Mouse (Mus musculus) gastrocnemius, postnatal 10 days (tissue): Measurements from ENCODE around the gene Slc37a2. TPM values are rescaled to one million over a fixed set of nuclear protein-coding genes. Genes with fewer than 3 reads are reported as not detected.
"Not testable (repeated sequence)": the region's sequence is repeated elsewhere in the genome, so short reads cannot be mapped to it uniquely, and the experiment has no call there.

Experiments used
- DNase-seq: peaks from one replicate; pipeline ENCODE4 v3.0.0; 2021; ENCODE audit warnings: mixed read lengths
- long read RNA-seq, 2 experiments: library from polyadenylated mRNA; stranded (forward); transcript quantifications; one replicate each; pipeline ENCODE4 v2.0.0; 2021
- total RNA-seq, 2 experiments: library from RNA; stranded (reverse); gene quantifications; 2 replicates each; pipeline ENCODE4 v1.2.3; 2021

The Slc37a2 gene
- total RNA-seq, result 1 to 10 TPM; 1.8 to 8.8 TPM
- long read RNA-seq, experiment 1, full-length matches to known transcripts, result 10 of 10 reads
- long read RNA-seq, experiment 1, partial matches to known transcripts, result 0 of 10 reads
- long read RNA-seq, experiment 1, other reads (novel, unspliced or antisense), result 0 of 10 reads
- long read RNA-seq, experiment 2, full-length matches to known transcripts, result 3 of 4 reads
- long read RNA-seq, experiment 2, partial matches to known transcripts, result 1 of 4 reads
- long read RNA-seq, experiment 2, other reads (novel, unspliced or antisense), result 0 of 4 reads

DNA sequence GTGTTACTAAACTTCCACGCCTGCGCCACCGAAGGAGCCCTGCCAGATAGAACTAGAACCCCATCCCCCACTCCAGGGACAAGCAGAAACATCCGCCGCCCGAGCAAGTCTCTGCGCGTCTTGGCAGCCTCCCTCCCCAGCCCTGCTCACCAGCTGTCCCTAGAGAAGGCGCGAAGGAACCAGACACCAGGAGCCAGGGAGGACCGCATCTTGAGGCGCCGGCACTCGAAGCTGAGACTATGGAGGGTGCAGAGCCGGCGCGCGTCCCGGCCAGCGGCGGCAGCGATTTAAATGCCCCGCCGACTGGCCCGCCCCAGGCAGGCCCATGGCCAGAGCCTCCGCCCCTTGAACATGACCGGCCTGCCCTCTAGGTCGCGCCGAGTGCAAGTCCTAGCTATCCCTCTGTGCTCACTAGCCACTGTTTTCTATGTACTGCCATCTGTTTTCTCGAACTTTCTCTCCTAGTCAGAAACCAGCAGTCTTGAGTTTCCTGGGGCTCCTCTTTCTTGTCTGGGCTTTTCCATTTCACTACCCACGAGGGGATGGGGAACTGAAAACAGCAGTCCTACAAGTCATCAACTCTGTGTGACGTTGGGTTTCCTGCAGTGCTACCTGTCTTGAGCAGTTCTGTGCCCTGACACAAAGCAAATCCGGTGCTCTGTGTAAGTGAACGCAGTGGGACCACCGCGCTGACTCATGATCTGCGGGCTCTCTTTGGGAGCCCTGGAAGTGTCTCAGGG is at the start of gene Slc37a2:
Gene Slc37a2 (minus strand): TSS at position 590 of the 740 bp plus-strand sequence.
- peak; percentile 62 for DNase-seq

DNA sequence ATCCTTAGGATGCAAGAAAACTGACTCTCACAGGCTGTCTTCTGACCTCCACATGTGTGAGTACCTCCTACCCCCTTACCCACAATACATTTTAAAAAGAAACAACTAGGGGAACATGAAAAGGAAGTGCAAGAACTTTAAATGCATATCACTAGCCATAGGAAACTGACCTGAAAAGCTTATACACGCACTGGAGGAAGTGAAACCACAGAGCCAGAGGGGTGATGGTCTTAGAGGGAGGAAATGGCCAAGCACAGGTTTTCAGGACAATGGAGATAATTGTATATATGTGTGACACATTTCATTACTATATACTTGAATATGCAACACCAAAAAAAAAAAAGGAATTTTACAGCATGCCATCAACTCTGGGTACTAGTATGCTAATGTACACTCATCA is 46.2 kb upstream of the Slc37a2 start:
- no peak for DNase-seq

DNA sequence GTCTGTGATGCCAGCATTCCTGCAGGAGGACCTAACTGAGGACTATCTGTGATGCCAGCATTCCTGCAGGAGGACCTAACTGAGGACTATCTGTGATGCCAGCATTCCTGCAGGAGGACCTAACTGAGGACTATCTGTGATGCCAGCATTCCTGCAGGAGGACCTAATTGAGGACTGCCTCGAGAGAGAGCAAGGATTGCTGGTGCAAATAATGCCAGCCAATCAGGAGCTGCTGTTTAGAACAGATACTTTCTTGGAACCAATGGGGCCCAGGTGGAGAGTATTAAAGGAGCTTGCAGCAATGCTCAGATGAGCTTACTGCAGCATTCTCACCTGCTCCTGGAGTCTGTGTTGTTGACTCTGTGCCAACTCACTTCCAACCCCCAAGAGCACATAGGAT is 45.0 kb upstream of the Slc37a2 start:
- not testable (repeated sequence) for DNase-seq

DNA sequence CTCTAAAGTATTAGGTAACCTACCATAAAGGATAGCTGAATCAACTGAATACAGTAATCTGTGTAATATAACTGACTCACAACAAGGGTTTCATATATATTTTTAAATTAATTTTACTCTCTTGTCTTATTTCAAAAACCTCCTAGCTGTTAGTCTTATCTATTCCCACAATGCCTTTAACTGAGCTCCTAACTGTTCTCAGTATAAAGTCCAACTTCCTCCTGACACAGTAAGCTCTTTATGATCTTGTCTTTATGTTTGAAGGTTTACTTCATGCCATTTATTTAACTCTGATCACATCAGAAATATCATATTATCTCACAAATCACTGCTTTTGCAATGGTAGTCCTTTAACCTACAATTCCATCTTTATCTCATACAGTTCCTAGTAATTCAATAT is 40.0 kb upstream of the Slc37a2 start:
- DNase-seq, result no peak

DNA sequence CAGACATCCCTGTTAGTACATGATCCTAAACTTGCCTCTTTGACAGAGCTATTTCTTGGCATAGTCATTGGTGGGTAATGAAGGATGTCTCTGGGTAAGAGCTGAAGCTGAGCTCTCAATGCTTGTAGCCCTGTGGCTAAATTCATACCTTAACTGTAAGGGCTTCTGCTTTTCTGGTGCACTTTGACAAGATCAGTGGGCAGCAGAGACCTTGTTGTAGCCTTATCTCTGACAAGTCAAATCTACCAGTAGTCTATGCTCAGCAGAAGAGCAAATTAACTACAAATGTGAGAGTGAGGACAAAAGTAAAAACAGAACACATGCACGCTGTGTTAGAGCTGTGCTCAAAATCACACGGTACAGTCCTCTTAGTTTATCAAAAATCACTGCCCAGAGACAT is 11.1 kb upstream of the Slc37a2 start:
- DNase-seq, result no peak

DNA sequence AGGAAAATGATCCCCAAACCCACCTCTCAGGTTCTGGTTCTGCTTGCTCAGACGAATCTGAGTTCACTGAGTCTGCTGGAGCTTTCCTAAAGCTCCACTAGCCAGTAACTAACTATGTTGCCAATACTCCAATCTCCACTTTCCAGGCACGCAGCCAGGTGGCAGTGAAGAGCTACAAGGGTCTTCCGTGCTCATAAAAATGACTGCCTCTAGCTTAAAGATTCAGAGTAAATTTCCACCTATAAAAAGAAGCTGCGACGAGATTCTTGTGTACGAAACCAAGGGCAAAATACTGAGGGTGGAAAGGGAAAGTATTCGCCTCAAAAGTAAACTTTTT is 319 bp upstream of the Slc37a2 start:
- DNase-seq, result peak; percentile 62

DNA sequence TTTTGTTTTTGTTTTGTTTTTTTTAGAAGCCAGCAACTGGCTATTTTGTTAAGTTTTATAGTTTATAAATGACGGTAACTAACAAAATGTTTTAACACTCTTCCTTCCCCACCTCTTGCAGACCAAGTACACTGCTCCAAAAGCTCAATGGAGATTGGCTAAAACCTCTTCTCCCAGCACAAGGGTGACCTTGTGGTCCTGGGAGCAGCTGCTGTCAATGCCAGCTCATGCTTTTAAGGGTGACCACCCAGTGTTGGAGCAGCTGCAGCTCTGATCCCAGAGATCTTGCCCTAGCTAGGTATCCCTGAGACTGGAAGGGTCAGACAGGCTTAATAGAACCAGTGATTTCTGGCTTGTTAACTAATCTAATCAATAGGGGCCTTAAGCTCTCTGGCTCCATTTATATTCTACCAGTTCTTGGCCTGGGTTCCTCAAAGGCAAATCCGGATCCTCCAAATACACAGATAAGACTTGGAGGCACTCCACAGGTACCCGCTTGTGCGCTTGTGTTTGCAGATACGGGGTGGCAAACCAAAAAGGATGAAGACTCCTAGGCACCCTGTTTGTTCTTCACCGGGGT is 917 bp downstream of the Slc37a2 start:
- DNase-seq, result no peak

DNA sequence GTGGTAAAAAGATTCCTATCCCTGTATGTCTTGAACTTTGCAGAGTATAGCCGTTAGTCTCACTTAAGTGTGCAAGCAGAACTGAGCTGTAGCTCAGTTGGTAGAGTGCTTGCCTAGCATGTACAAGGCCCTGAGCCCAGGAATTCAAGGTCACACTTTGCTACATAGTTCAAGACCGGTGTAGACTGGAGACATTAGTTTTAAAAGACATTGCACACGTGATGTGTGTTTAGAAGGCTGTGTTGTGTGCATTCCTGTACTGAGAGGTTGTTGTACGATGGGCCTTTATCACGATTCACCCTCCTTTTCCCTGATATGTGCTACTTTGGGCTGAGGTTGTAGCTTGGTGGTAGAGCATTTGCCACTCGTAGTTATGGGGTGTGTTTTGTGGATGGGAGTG is 4.9 kb downstream of the Slc37a2 start:
- DNase-seq, result no peak

DNA sequence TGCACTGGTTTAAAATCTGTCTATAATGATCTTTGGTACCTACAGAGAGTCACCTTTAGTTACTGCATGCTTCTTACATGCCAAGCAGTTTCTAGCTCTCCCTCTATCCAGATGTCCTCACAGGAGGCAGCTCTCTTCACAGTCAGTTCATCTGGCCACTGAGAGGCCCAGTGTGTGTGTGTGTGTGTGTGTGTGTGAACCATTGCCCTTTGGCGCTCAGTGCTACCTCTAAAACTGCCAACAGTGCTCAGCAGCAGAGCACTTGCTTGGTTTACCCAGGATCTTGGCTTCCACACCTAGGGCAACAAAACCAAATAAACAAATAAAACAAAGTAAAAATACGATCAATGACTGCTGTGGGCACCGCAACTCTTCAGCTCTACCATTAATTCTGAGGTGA is 5.6 kb downstream of the Slc37a2 start:
- DNase-seq, result no peak

DNA sequence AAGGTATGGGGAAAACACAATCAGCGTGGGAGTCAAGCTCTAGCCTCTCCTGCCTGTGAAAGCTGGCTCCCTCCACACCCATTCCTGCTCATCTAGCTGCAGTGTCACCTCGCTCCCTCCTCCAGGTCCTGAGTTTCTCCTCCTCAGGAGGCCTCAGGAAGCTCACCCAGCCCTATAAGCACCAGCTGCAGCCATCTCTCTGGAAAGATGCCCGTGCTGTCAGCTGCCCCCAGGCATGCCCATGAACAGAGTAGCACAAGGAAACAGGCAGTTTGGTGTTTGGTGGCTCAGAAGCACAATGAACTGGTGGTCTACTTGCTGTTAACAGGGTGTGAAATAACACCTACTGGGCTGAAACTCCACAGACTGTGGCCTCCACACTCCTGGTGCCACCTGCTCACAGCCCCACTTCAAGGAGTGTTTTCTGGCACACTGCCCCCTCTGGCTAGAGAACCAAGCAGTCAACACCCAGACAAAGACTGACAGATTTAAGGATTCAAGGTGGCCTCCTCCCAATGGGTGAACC is 7.1 kb downstream of the Slc37a2 start:
- no peak for DNase-seq

DNA sequence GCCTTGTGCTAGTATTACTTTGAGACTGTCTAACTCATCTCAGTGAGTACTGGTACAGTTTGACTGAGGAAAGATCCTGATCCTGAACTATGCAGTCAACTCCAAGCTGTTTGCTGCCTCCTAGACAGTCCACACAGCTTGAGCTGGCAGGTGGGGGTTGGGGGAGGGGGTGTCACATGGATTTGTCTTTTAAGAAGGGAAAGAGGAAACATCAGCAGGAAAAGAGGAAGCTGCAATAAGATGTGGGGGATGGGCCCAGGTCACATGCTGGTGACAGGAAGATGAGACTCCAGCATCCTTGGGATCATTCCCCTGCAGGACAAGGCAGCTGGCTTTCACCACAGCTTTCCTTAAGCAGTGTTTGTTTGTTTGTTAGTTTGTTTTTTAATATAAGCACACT is 8.1 kb downstream of the Slc37a2 start:
- DNase-seq, result no peak

DNA sequence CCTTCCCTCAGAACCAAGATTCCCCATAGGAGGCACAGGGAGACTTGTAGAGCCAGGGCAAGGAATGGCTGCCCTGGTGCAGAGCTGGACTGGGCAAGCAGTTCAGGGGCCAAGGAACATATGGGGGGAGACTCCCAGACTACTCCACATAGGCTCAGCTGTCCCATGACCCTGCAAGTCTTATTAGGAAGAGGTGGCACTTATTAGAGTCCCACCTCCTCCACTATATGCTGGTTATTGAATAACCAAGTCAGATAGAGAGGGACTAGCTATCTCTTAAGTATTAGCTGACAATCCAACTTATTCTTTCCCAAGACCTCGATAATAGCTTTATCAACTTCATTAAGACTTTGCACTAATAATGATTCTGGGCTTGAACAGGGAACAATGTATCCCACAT is 9.7 kb downstream of the Slc37a2 start:
- DNase-seq, result no peak

DNA sequence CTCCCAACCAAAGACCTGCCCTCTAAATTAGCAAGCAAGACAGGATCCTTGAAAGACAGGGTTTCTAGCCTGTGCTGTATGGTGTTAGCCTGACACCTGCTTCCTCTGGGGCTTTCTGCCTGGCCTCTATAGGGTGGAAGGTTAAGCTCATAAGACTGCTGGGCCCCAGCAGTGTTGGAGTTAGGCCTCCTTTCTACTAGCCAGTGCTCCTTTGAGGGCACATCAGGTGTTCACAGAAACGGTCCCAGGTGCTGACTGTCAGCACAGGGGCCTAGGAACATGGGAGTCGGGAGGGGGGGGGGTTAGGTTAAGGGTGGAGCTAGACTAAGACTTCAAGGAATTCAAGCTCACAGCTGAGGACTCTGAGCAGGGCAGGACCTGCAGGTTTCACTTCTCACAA is 10.1 kb downstream of the Slc37a2 start:
- DNase-seq, result no peak

DNA sequence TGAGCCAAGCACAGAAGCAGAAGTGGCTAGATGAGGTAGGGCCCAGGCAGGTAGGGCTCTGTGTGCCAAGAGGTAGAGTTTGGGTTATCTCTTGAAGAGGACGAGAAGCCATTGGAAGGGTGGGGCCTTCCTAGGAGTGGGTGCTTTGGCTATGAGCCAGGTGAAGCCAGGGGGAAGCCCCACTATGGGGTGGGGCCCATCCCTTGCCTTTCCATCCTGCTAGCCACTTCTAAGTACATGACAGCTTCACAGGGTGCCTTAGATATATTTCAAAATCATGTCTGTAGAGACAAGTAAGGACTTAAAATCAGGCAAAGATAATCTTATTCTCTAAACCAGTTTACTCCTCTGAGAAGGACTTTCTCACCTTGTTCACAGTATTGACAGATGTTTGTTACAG is 10.9 kb downstream of the Slc37a2 start:
- DNase-seq, result no peak

DNA sequence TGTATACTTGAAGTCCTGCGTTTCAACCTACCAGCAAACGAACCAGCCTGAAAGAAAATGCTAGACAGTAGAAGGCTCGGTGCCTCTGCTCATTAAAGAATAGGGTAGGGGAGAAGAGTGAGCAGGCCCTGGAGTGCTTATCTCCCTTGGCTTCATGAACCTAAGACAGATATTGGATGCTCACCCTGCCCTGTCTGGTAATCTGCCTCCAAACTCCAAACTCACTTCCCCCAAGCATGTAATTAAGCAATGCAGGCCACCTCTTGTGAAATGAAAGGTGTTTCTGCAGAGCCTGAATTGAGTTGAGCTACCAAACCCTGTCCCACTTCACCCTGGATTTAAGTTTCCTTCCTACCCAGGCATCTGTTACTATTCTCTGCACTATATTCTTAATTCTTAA is 12.8 kb downstream of the Slc37a2 start:
- no peak for DNase-seq

DNA sequence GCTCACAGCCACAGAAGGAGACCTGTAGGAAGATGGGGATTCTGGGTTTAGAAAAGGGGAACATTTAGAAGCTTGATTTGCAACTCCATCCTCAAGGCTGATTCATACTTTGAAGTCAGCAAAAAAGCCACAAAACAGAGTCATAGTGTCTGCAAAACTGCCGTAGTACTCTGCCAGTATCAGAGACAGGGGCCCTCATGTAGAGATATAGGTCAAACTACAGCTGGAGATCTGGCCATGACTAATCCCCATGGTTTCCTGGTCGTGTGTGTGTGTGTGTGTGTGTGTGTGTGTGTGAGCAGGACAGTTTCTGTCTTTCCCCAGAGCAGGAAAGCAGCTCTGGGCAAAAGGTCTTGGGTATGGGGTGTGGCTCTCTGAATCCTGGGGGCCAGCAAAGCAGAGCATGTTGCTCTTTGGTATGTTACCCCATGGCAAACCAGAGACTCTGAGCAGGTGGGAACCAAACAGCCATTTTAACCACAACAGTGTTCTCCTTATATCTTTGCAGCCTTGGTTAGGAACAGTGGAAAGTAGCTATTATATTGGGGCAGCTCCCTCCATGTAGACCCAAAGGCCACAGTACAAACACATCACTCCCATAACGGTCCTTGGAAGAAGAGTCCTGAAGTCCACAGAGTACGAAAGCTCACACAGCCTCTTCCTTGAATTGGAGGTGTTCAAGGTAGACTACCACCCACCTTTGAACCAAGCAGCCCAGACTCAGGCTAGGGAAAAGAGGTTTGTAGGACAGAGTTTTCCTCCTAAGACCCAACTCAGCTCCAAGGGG is 19.4 kb downstream of the Slc37a2 start:
- no peak for DNase-seq

DNA sequence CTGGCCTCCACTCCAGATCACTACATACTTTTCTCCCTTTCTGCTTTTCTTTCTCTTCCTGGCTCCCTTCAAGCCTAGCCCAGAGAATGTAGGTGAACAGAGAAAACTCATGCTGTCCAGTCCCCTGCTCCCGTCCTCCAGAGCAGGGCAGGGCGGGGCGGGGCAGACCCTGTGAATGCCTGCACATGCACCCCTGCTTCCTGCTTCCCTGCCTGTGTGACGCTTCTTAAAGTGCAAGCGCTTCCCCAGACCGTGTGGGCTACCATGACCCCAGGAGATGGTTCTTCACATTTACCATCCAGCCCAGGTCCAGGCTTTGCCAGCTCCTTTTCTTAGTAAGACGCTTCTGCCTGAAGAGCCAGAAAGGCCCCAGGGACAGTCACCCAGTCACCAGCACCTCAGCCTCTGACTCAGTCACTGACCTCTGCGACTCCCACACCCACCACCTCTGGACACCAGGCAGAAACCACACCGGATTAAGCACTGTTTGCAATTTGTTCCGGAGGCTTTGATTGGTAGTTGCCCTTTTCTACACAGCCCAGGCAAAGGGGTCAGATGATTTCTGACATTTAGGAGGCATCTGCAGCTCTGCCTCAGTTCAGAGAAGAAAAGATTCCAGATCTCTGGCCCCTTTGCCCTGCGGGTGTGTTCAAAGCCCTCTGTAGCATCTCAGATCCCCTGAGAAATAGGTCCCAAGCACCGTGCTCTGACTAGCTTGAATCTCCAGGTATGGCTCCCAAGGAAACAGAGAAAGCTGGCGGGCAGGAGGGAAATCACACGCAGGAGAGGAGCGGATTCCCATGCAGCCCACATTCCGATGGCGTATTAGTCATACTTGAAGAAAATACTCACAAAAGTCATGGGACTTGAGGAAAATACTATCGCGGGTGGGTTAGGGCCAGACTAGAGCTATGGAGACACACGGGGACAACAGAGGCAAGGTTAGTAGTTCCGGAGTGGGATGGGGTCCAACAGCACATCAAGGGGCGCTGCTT is 23.0 kb downstream of the Slc37a2 start:
- DNase-seq, result no peak

DNA sequence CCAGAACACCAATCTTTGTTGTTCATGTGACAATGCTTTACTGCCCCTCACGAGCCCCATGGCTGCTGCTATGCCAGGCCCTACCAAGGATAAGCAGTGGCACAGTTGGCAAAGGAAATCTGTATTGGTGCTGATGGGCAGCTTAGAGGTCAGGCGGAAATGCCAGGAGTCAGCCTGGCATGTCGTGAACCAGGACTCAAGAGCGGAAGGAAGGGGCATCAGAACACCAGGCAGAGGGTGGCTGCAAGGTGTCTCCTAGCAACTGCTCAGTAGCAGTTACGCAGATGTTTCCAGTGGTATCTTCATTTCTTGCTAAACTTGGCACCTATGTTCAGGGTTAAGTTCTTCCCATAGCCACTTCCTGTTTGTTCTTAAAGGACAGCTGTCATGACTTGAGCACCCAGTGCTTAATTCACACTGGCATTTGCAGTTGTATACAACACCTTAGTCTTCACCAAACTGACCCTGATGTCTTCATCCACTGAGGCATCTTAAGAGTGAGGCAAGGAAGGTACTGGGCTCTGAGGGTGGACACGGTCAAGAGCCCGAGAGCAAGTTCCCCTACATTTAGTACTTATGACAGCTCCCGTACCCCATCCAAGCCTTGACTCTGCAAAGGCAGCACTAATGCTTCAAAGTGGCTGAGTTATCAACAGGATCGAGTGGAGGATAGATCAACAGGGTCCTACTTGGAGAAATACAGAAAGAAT is 24.9 kb downstream of the Slc37a2 start:
- DNase-seq, result no peak

DNA sequence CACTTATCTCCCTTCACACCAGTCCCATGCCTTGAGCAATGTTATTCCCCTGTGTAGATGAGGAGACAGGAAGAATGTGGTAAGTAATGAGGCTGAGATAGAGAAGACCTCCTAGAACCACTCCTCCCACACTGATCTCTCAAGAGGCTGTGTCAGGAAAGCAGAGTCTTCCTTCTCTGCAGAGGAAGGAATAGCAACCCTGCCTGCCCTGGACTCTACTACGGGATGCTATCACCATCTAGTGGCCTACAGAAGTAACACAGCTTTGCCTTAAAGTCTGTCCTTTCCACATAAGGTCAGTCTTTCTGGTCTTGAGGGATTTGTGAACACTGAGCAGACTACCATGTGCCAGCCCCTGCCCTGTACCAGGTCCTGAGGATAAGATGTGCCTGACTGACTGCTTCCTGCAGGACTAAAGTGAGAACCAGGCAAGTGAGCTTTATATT is 25.6 kb downstream of the Slc37a2 start:
- peak; percentile 45 for DNase-seq

DNA sequence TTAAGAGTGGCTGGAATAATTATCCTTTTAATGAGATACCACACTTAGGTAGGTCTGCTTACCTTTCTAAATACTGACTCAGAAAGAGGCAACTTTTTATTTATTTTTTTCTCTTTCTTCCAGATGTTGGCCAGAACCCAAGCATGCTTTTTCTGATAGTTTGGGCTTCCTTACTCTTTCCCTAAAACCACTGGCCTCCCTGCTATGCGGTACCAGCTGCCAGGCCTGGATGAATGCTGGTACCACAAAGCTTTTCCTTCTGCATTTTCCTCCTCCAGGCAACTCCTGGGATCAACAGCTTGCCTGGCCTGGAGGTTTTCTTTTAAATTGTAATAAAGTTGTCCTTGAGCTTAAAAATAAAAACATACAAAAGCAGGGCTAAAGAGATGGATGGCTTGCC is 30.0 kb downstream of the Slc37a2 start:
- no peak for DNase-seq

DNA sequence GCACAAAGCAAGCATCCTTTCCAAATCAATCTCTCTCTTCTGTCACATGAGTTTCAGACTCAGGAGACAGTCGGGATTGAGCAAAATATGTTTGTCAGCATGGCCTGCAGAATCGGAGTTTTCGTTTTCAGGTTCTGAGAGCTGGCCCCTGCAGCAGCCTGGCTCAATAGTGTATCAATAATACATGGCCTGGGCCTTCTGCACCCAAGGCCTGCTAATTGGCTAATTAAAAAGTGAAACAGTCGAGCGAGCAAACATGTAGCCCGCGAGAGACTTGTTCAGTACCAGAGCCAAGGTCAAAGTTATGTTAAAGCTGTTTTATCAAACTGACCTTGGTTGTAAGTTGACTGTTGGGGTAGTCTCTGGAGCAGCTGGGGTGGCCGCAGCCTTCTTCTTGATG is 34.8 kb downstream of the Slc37a2 start:
- DNase-seq, result no peak
